Mouse (Mus musculus) spleen, adult 2 months (tissue): ENCODE measurements around the gene Selenof. TPM values are rescaled to one million over a fixed set of nuclear protein-coding genes. Genes with fewer than 3 reads are reported as not detected.

Source experiments
- DNase-seq, 2 experiments: peaks; one replicate each; pipeline versions ENCODE4 v3.0.0 to v3.0.0-alpha.2; 2012 to 2021; ENCODE audit warnings: low spot score in 2 of 2, low read depth in 1 of 2
- H3K27ac ChIP-seq: fragments of 200-500 bp; 2 replicates; pipeline ENCODE4 v1.5.1; 2012; ENCODE audit warnings: low read length, inconsistent platforms; ENCODE audit not compliant: insufficient read depth
- H3K27me3 ChIP-seq: fragments of 200-500 bp; 2 replicates; pipeline ENCODE4 v1.6.1; 2012; ENCODE audit warnings: mild to moderate bottlenecking, moderate library complexity, low read length, inconsistent platforms; ENCODE audit not compliant: control insufficient read depth, insufficient read depth
- H3K36me3 ChIP-seq: fragments of 200-500 bp; 2 replicates; pipeline ENCODE4 v1.6.1; 2012; ENCODE audit warnings: mild to moderate bottlenecking, low read length, inconsistent platforms; ENCODE audit not compliant: control insufficient read depth, insufficient read depth
- H3K4me1 ChIP-seq: fragments of 200-500 bp; 2 replicates; pipeline ENCODE4 v1.6.1; 2011; ENCODE audit warnings: inconsistent platforms; ENCODE audit not compliant: control insufficient read depth, insufficient read depth, insufficient read length
- H3K4me3 ChIP-seq: fragments of 200-500 bp; 2 replicates; pipeline ENCODE4 v1.5.1; 2011; ENCODE audit warnings: mild to moderate bottlenecking, inconsistent platforms; ENCODE audit not compliant: insufficient read depth, insufficient read length; ENCODE audit errors: extremely low read depth
- CTCF ChIP-seq: fragments of 200-500 bp; IDR thresholded peaks from 2 replicates; pipeline ENCODE4 v1.5.1; 2011; ENCODE audit warnings: mild to moderate bottlenecking, inconsistent platforms; ENCODE audit not compliant: insufficient read depth, insufficient read length, insufficient replicate concordance; ENCODE audit errors: extremely low read depth
- POLR2A ChIP-seq: fragments of 200-500 bp; IDR thresholded peaks from 2 replicates; pipeline ENCODE4 v1.6.1; 2011; ENCODE audit warnings: low read depth, low read length, inconsistent platforms
- WGBS: fragments of 180-500 bp; shearing (Covaris S2); methylation state at CpG from one replicate; pipeline ENCODE4 v1.1.7; 2018; 5-methylcytosine and 5-hydroxymethylcytosine counted together
- polyA plus RNA-seq: library from polyadenylated mRNA; depleted of rRNA; stranded (reverse); fragments of >200 nt; gene quantifications from 2 replicates; pipeline ENCODE4 v1.2.3, GENCODE M21; 2012

The Selenof gene
- polyA plus RNA-seq, 1 experiment = 115 TPM

DNA sequence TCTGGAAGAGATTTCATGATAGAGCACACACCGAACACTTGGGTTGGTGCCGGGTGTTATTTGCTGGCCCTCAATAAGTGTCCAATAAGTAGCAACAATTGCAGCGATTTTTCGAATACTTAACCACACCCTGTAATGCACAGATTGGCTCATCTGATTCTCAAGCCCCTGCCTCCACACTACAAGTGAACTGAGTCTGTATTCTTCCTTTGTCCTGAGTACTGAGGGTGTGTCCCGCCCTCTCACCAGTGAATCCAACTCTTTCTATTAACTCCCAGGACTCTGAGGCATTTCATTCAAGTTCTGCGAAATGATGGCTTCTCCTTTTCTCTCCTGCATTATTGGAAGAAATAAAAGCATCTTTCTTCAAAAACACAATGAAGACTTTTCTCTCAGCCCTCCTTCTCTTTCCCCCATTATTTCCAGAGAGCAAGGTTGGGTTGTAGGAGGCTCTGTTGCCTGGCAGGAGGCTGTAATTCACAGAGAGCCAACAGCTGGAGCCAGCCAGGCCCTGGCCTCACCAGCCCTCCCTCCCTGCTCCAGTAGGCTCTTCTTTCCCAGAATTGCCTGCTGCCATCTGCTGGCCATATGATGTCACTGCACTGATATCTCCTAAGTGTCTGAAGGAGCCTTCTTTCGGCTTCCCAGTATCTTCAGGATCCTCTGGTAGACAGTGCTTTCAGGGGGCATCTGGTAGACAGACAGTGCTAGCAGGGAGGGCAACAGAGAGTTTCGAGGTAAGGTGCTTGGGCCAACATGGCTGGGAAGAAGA, 46.7 kb downstream of the Selenof start:
- Histone ChIP-seq H3K27me3 (no peaks in the 10 kb centered on the region), H3K27ac (peak overlapping the region; percentile 52), H3K4me1 (no peaks in the 10 kb centered on the region; the same call in 1 of the 2 replicates), H3K4me3 (no peak overlapping the region), H3K36me3 (no peaks in the 10 kb centered on the region)
- peak; percentile 30 to 70 for DNase-seq
- peak; percentile 82; the same call in 1 of the 2 replicates for TF ChIP-seq CTCF
- TF ChIP-seq POLR2A = no peak
- 74% methylated on average over 8 of the region's 8 CpGs for WGBS

DNA sequence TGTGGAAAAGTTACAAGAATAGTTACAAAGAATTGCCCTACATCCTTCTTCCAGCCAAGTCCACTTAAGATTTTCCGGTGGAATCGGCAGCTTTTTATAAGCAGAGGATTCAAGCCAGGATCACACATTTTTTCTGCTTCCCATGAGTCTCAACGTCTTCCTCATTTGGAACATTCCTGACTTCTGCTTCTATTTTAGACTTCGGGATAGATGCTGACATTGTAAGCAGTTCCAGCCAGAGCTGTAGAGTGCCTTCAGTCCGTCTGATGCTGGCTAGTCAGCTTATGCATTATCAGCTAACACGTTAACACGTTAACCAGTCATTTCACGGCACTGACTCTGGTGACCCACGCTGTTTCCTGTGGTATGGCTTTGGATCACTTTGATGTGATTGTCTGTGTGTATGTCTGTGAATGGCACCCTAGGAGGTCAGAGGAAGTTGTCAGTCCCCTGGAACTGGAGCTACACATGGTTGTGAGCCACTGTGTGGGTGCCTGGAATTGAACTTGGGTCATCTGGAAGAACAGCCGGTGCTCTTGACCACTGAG, 47.6 kb downstream of the Selenof start:
- no peak overlapping the region for H3K4me3 ChIP-seq
- 0 out of 2 replicates have a peak overlapping the region, but pooled peaks have one; percentile 13 for H3K27ac ChIP-seq
- no peaks in the 10 kb centered on the region for H3K36me3 ChIP-seq
- TF ChIP-seq CTCF = no peak
- 54% methylated on average over 10 of the region's 10 CpGs for WGBS
- no peaks in the 10 kb centered on the region for H3K27me3 ChIP-seq
- no peak for DNase-seq
- no peaks in the 10 kb centered on the region for H3K4me1 ChIP-seq

DNA sequence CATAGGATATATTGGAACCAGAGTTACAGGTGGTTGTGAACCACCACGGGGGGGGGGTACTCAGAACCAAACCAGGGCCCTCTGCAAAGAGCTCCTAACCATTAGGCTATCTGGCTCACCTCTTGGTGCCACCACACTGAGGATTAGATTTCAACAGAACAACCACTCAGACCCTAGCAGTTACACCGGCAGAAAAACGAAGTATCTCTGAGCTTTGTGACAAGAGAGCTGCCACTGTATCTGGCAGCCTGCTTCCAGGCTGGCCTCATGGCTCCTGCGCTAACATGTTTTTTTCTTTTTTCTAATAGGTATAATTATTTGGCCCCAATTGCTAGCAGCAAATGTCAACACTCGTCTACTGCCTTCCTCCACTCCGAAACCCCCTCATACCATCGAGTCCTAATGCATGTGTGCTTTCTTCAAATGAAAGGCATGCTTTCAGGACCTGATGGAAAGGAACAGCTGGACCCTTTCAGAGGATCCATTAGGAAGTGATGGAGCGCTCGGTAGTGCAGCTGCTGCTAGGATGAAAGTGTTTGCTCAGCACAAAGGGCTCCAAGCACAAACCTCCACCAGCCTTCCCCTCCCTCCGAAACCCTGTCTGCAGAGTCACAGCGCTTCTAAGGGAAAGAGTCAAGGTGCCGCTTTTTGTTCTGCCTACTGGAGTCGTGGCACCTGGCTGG, 53.0 kb downstream of the Selenof start:
- H3K27ac ChIP-seq = no peak overlapping the region
- no peaks in the 10 kb centered on the region for H3K36me3 ChIP-seq
- TF ChIP-seq CTCF = no peak
- TF ChIP-seq POLR2A = no peak
- DNase-seq = no peak
- WGBS = 92% methylated on average over 13 of the region's 13 CpGs
- no peaks in the 10 kb centered on the region for H3K27me3 ChIP-seq
- H3K4me1 ChIP-seq = no peaks in the 10 kb centered on the region
- H3K4me3 ChIP-seq = no peak overlapping the region

DNA sequence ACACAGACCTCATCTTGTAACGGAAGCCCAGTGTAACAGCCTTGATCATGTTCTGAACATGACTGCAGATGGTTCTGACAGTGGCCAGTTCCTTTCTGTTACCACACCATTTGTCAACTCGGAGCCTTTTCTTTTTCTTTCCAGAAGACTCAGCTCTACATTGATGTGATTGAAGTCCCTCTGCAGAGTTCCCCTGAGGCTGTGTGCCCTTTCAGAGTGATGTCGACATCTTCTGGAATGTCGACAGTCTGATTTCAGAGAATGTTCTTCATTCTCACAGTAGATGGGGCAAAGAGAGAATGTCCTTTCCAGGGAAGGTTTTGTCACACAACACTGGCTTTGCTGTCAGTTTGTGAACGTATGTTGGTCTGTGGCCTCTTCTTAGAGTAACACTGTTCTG, 55.6 kb downstream of the Selenof start:
- H3K36me3 ChIP-seq = no peaks in the 10 kb centered on the region
- no peak overlapping the region for H3K27ac ChIP-seq
- TF ChIP-seq POLR2A (no peak), CTCF (no peak)
- H3K4me1 ChIP-seq = no peaks in the 10 kb centered on the region; the same call in 1 of the 2 replicates
- WGBS = 91% methylated on average over 5 of the region's 5 CpGs
- H3K27me3 ChIP-seq = no peaks in the 10 kb centered on the region
- no peak for DNase-seq
- H3K4me3 ChIP-seq = no peak overlapping the region

DNA sequence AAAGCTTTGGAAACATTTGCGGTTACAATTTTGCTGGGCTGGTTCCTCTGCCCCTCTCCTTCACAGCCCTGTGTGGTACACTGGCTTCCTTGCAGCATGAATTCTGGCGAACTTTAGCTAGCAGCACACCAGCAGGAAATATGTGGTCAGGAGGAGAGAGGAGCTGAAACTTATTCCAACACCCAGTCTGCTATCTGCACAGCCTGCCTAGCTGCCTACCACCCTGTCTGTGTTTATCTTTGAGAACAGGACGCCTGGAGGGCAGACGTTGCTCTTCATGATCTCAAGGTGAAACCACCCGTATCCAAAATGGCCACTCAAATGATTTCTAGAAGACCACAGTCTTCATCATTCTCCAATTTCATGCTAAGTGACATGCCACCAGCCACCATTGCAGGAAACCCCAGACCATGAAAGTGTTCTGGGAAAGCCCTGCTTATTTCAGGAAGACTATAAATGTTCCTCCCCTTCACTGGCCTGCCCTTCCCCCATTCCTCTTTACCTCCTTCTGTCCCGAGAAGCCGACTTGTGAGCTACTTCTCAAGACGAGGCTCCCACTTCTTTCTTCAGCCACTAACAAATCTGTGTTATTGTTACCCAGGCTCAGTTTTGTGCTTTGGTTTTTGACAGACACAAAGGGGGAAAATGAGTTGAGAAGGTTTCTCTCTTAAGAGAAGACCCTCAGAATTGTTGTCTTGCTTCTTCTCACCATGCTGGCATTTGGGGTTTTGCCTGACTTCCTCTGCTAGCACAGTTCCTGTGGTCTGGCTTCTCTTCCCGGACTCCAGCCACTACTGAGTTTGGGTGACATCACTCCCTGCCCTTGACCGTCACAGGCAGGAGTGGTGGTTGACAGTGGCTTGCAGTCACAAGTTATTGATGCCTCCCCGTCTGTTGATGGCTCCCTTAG, 58.2 kb downstream of the Selenof start:
- H3K4me3 ChIP-seq = no peak overlapping the region
- H3K27ac ChIP-seq = peak overlapping the region; percentile 52; the same call in 1 of the 2 replicates
- no peak for DNase-seq
- no peaks in the 10 kb centered on the region; the same call in 1 of the 2 replicates for H3K4me1 ChIP-seq
- no peaks in the 10 kb centered on the region for H3K27me3 ChIP-seq
- no peaks in the 10 kb centered on the region for H3K36me3 ChIP-seq
- 10% methylated on average over 11 of the region's 11 CpGs for WGBS
- TF ChIP-seq CTCF (no peak), POLR2A (no peak)

DNA sequence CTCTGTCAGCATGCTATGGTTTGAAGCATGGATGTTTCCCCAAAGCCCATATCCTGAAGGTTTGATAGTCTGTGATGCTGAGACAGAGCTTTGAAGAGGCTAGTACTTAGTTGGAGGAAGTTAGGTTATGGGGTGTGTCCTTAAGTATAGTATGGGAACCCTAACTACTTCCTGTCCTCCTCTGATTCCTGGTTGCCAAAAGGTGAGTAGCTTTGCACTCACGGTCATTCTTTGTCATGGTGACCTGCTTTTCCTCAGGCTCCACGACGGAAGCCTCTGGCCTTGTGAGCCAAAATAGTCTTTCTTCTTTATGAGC, 58.8 kb downstream of the Selenof start:
- Histone ChIP-seq H3K36me3 (no peaks in the 10 kb centered on the region), H3K4me3 (no peak overlapping the region), H3K27me3 (no peaks in the 10 kb centered on the region), H3K4me1 (no peaks in the 10 kb centered on the region; the same call in 1 of the 2 replicates), H3K27ac (no peak overlapping the region)
- no peak for DNase-seq
- WGBS = 78% methylated on average over 3 of the region's 3 CpGs
- TF ChIP-seq CTCF = no peak
- TF ChIP-seq POLR2A = no peak
